Mouse (Mus musculus) kidney, adult 2 months (tissue): ENCODE measurements around the gene Bmpr2.

Experiments
- CTCF ChIP-seq: fragments of 200-500 bp; conservative IDR thresholded peaks from 2 replicates; pipeline ENCODE4 v1.5.1; 2011; ENCODE audit warnings: low read depth, mild to moderate bottlenecking, control low read depth, low read length, moderate library complexity, mixed read lengths; ENCODE audit not compliant: insufficient read depth, insufficient read length
- POLR2A ChIP-seq: fragments of 200-500 bp; IDR thresholded peaks from one replicate; pipeline ENCODE4 v1.6.1; 2011; ENCODE audit warnings: low read depth, low read length, control low read depth

- TF ChIP-seq POLR2A (no peak), CTCF (no peak)
Measured at GRCm38 (mm10) chr1:59895456-59895855, 132.3 kb downstream of the Bmpr2 start.
